Mouse (Mus musculus): ENCODE data around the gene Pdap1.

GRCm38 (mm10) chr5:145102706-145103105 lies 37.3 kb downstream of the Pdap1 start:
- TF ChIP-seq CEBPB (IDR thresholded peaks at IDR 0.05; ENCODE audit: low read depth) (no peak), CTCF (IDR thresholded peaks at IDR 0.05; ENCODE audit: control insufficient read depth, insufficient read depth, insufficient read length) (no peak), MYOG (IDR thresholded peaks at IDR 0.05; ENCODE audit: control insufficient read depth, extremely low read depth, insufficient read length) (no peak)
